Mouse (Mus musculus) small intestine, adult 2 months (tissue): ENCODE data around the gene Vtn.

Source experiments
- CTCF ChIP-seq: fragments of 200-500 bp; IDR thresholded peaks from 2 replicates; pipeline ENCODE4 v1.5.1; 2012; ENCODE audit warnings: low read depth, mild to moderate bottlenecking, control low read depth, inconsistent platforms, low read length, moderate library complexity, mixed read lengths; ENCODE audit not compliant: insufficient replicate concordance, insufficient read length; ENCODE audit errors: extremely low read depth
- POLR2A ChIP-seq: fragments of 200-500 bp; IDR thresholded peaks from 2 replicates; pipeline ENCODE4 v1.6.1; 2012; ENCODE audit warnings: low read depth, mild to moderate bottlenecking, control low read depth, inconsistent platforms, low read length, moderate library complexity

DNA sequence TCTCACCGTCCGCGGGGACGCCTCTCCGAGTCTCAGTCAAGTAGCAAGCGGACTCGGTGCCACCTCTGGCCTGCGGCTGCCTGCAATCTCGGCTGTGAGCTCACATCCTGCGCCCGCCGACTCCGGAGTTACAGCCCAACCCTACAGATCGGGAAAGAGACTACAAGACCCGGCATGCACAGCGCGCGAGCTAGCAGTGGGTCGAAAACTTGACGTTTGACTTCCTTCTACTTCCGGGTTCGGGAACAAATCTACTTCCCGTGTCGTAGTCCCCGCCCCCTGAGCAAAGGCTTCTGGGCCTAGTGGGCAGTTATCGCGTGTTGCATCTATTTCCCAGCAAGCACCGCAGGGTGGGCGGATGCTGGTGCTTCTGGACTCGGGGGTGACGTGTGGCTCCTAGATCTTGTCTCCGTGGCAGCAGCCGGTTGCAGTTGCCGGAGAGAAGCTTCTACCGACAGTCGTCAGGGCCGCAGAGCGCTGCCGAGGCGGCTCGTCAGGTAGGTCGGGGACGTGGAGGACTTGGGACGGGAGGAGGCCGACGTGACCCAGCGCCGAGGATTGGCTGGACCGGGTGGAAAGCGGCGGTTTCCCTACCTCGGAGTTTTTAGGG, 37.3 kb downstream of the Vtn start, which contains the start of the genes Tnfaip1 and Ift20:
- TF ChIP-seq POLR2A, result peak; percentile 86
- no peak for TF ChIP-seq CTCF
